Mouse (Mus musculus): Measurements from ENCODE around the gene Fcgr3. TPM values are rescaled to one million over a fixed set of nuclear protein-coding genes. Genes with fewer than 3 reads are reported as not detected.
"Not testable (repeated sequence)": the region's sequence is repeated elsewhere in the genome, so short reads cannot be mapped to it uniquely, and the experiment has no call there.

The Fcgr3 gene
- 6.7 and 7.6 TPM in 2 replicates for polyA plus RNA-seq (2015; fragmentation: Nextera tagmentation; extraction: Ambion mirVana)

- Histone ChIP-seq H3K9ac (replicated peaks; ENCODE audit: low read depth, low read length) (peak within 1 kb of the TSS; percentile 19; the same call in 1 of the 2 replicates), H3K4me3 (replicated peaks; ENCODE audit: low read length) (peak within 1 kb of the TSS; percentile 46), H3K4me2 (ENCODE audit: low read length) (peak within 1 kb of the TSS; percentile 55), H3K27me3 (replicated peaks; ENCODE audit: control insufficient read depth, insufficient read depth, low read length) (peaks cover 26% of the 10 kb centered on the region)
- not testable (repeated sequence) for H3K36me3 ChIP-seq (ENCODE audit: control insufficient read depth, insufficient read depth); H3K27ac ChIP-seq (ENCODE audit: low read length); H3K4me1 ChIP-seq (replicated peaks; ENCODE audit: control insufficient read depth, insufficient read depth, low read length); H3K9me3 ChIP-seq (ENCODE audit: control insufficient read depth, low read length)
- 2% methylated on average over 39 of the region's 75 CpGs for WGBS
- ATAC-seq = peak; percentile 60
Observed at GRCm38 (mm10) chr1:171064491-171065242, at the start of gene Fcgr3. Fcgr3 (minus strand) TSS chr1:171064935.

- Histone ChIP-seq H3K4me3 (replicated peaks; ENCODE audit: low read length) (peak within 1 kb of the TSS; percentile 43), H3K27me3 (replicated peaks; ENCODE audit: control insufficient read depth, insufficient read depth, low read length) (no peaks in the 10 kb centered on the region), H3K9ac (replicated peaks; ENCODE audit: low read depth, low read length) (peak within 1 kb of the TSS; percentile 52), H3K27ac (ENCODE audit: low read length) (no peak within 1 kb of the TSS), H3K36me3 (ENCODE audit: control insufficient read depth, insufficient read depth) (no peaks in the 10 kb centered on the region), H3K4me1 (replicated peaks; ENCODE audit: control insufficient read depth, insufficient read depth, low read length) (peaks cover 19% of the 10 kb centered on the region), H3K9me3 (ENCODE audit: control insufficient read depth, low read length) (no peaks in the 10 kb centered on the region), H3K4me2 (ENCODE audit: low read length) (peak within 1 kb of the TSS; percentile 71)
- 0 out of 2 replicates have a peak, but pooled peaks have one; percentile 1 for ATAC-seq
- WGBS = under 1% methylated on average over 24 of the region's 24 CpGs
Observed at GRCm38 (mm10) chr1:171113873-171114299, 49.2 kb upstream of the Fcgr3 start, which contains the start of gene Cfap126. Cfap126 (plus strand) TSS chr1:171113918.

GRCm38 (mm10) chr1:171112986-171113385 lies 48.3 kb upstream of the Fcgr3 start:
- Histone ChIP-seq H3K36me3 (ENCODE audit: control insufficient read depth, insufficient read depth) (no peaks in the 10 kb centered on the region), H3K27me3 (replicated peaks; ENCODE audit: control insufficient read depth, insufficient read depth, low read length) (no peaks in the 10 kb centered on the region), H3K9me3 (ENCODE audit: control insufficient read depth, low read length) (no peaks in the 10 kb centered on the region), H3K4me3 (replicated peaks; ENCODE audit: low read length) (no peak overlapping the region), H3K4me2 (ENCODE audit: low read length) (no peak overlapping the region), H3K27ac (ENCODE audit: low read length) (no peak overlapping the region), H3K9ac (replicated peaks; ENCODE audit: low read depth, low read length) (no peak overlapping the region), H3K4me1 (replicated peaks; ENCODE audit: control insufficient read depth, insufficient read depth, low read length) (peaks cover 19% of the 10 kb centered on the region)
- no peak for ATAC-seq
- WGBS = 90% methylated on average over 4 of the region's 4 CpGs

- Histone ChIP-seq H3K4me3 (replicated peaks; ENCODE audit: low read length) (peak overlapping the region; percentile 75), H3K9me3 (ENCODE audit: control insufficient read depth, low read length) (no peaks in the 10 kb centered on the region), H3K4me2 (ENCODE audit: low read length) (peak overlapping the region; percentile 90), H3K4me1 (replicated peaks; ENCODE audit: control insufficient read depth, insufficient read depth, low read length) (peaks cover 19% of the 10 kb centered on the region), H3K36me3 (ENCODE audit: control insufficient read depth, insufficient read depth) (no peaks in the 10 kb centered on the region), H3K27ac (ENCODE audit: low read length) (peak overlapping the region; percentile 53), H3K27me3 (replicated peaks; ENCODE audit: control insufficient read depth, insufficient read depth, low read length) (no peaks in the 10 kb centered on the region), H3K9ac (replicated peaks; ENCODE audit: low read depth, low read length) (peak overlapping the region; percentile 41)
- no peak for ATAC-seq
- whole genome bisulfite sequencing = 2% methylated on average over 15 of the region's 15 CpGs
Observed at GRCm38 (mm10) chr1:171111781-171112575, 47.2 kb upstream of the Fcgr3 start.

GRCm38 (mm10) chr1:171111020-171111780 lies 46.5 kb upstream of the Fcgr3 start:
- ATAC-seq = peak; percentile 93
- Histone ChIP-seq H3K4me1 (replicated peaks; ENCODE audit: control insufficient read depth, insufficient read depth, low read length) (peaks cover 19% of the 10 kb centered on the region), H3K9ac (replicated peaks; ENCODE audit: low read depth, low read length) (peak overlapping the region; percentile 72), H3K27me3 (replicated peaks; ENCODE audit: control insufficient read depth, insufficient read depth, low read length) (no peaks in the 10 kb centered on the region), H3K4me2 (ENCODE audit: low read length) (peak overlapping the region; percentile 90), H3K27ac (ENCODE audit: low read length) (peak overlapping the region; percentile 80), H3K4me3 (replicated peaks; ENCODE audit: low read length) (peak overlapping the region; percentile 75), H3K9me3 (ENCODE audit: control insufficient read depth, low read length) (no peaks in the 10 kb centered on the region), H3K36me3 (ENCODE audit: control insufficient read depth, insufficient read depth) (no peaks in the 10 kb centered on the region)
- WGBS = under 1% methylated on average over 38 of the region's 38 CpGs

GRCm38 (mm10) chr1:171110659-171111019 lies 45.9 kb upstream of the Fcgr3 start:
- peak overlapping the region; percentile 90 for H3K4me2 ChIP-seq (ENCODE audit: low read length)
- peak overlapping the region; percentile 75 for H3K4me3 ChIP-seq (replicated peaks; ENCODE audit: low read length)
- 5% methylated on average over 15 of the region's 15 CpGs for WGBS
- H3K9me3 ChIP-seq (ENCODE audit: control insufficient read depth, low read length) = no peaks in the 10 kb centered on the region
- ATAC-seq = peak; percentile 54
- H3K4me1 ChIP-seq (replicated peaks; ENCODE audit: control insufficient read depth, insufficient read depth, low read length) = peaks cover 19% of the 10 kb centered on the region
- no peaks in the 10 kb centered on the region for H3K36me3 ChIP-seq (ENCODE audit: control insufficient read depth, insufficient read depth)
- no peaks in the 10 kb centered on the region for H3K27me3 ChIP-seq (replicated peaks; ENCODE audit: control insufficient read depth, insufficient read depth, low read length)
- peak overlapping the region; percentile 72 for H3K9ac ChIP-seq (replicated peaks; ENCODE audit: low read depth, low read length)
- peak overlapping the region; percentile 80 for H3K27ac ChIP-seq (ENCODE audit: low read length)

GRCm38 (mm10) chr1:171109620-171110019 lies 44.9 kb upstream of the Fcgr3 start:
- WGBS = 43% methylated on average over 9 of the region's 9 CpGs
- H3K36me3 ChIP-seq (ENCODE audit: control insufficient read depth, insufficient read depth) = no peaks in the 10 kb centered on the region
- H3K9me3 ChIP-seq (ENCODE audit: control insufficient read depth, low read length) = no peaks in the 10 kb centered on the region
- no peak overlapping the region for H3K9ac ChIP-seq (replicated peaks; ENCODE audit: low read depth, low read length)
- H3K4me1 ChIP-seq (replicated peaks; ENCODE audit: control insufficient read depth, insufficient read depth, low read length) = peaks cover 19% of the 10 kb centered on the region
- ATAC-seq = no peak
- no peak overlapping the region for H3K4me2 ChIP-seq (ENCODE audit: low read length)
- H3K27ac ChIP-seq (ENCODE audit: low read length) = no peak overlapping the region
- H3K27me3 ChIP-seq (replicated peaks; ENCODE audit: control insufficient read depth, insufficient read depth, low read length) = no peaks in the 10 kb centered on the region
- no peak overlapping the region for H3K4me3 ChIP-seq (replicated peaks; ENCODE audit: low read length)

GRCm38 (mm10) chr1:171105226-171105625 lies 40.5 kb upstream of the Fcgr3 start:
- no peak for ATAC-seq
- Histone ChIP-seq H3K9ac (replicated peaks; ENCODE audit: low read depth, low read length) (no peak overlapping the region), H3K4me3 (replicated peaks; ENCODE audit: low read length) (no peak overlapping the region), H3K27me3 (replicated peaks; ENCODE audit: control insufficient read depth, insufficient read depth, low read length) (no peaks in the 10 kb centered on the region), H3K4me2 (ENCODE audit: low read length) (no peak overlapping the region), H3K4me1 (replicated peaks; ENCODE audit: control insufficient read depth, insufficient read depth, low read length) (no peaks in the 10 kb centered on the region; the same call in 1 of the 2 replicates), H3K27ac (ENCODE audit: low read length) (no peak overlapping the region), H3K36me3 (ENCODE audit: control insufficient read depth, insufficient read depth) (no peaks in the 10 kb centered on the region), H3K9me3 (ENCODE audit: control insufficient read depth, low read length) (no peaks in the 10 kb centered on the region)
- WGBS = 61% methylated on average over 6 of the region's 6 CpGs

Measured in forebrain, embryonic 16.5 days (tissue).